Mouse (Mus musculus) neural tube, embryonic 10.5 days (tissue): ENCODE results near the gene Csnk1g2.

ENCODE experiments used
- DNase-seq: peaks from one replicate; pipeline ENCODE4 v3.0.0-alpha.2; 2017; ENCODE audit warnings: low spot score; ENCODE audit errors: extremely low spot score

The Csnk1g2 gene

DNA sequence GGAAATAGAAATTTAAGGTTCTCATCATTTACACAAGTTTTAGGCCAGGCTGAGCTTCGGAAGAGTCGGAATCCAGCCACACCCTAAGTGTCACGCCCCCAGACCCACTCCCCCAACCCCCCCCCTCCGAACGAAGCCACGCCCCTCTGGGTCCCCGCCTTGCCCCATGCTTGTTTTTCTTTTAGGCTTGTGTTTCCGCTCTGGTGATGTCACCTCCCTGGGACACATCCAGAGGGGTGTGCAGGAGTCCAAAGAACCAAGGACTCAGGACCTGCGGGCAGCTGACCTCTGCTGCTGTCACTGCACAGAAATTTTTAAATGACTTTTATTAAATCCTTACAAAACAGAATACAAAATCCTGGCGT is 42.4 kb downstream of the Csnk1g2 start:
- DNase-seq, result no peak

DNA sequence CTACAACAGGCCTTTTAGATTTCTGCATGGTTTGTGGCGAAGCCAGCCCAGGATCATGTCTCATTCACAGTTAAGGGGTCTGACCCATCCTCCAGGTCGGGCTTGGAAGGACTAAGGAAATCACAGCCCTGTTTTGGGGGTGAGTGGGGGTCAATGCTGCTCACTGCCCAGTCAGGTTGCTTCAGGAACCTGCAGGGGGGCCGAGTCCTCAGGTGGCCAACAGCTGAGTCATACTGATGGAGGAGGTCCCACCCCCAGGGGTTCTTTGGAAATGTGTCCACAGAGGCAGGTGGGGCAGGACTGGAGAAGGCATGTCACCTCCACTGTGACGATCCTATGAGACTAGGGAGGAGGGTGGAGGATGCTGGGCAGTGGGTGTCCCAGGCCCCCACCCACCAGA is 42.8 kb downstream of the Csnk1g2 start:
- DNase-seq, result no peak

DNA sequence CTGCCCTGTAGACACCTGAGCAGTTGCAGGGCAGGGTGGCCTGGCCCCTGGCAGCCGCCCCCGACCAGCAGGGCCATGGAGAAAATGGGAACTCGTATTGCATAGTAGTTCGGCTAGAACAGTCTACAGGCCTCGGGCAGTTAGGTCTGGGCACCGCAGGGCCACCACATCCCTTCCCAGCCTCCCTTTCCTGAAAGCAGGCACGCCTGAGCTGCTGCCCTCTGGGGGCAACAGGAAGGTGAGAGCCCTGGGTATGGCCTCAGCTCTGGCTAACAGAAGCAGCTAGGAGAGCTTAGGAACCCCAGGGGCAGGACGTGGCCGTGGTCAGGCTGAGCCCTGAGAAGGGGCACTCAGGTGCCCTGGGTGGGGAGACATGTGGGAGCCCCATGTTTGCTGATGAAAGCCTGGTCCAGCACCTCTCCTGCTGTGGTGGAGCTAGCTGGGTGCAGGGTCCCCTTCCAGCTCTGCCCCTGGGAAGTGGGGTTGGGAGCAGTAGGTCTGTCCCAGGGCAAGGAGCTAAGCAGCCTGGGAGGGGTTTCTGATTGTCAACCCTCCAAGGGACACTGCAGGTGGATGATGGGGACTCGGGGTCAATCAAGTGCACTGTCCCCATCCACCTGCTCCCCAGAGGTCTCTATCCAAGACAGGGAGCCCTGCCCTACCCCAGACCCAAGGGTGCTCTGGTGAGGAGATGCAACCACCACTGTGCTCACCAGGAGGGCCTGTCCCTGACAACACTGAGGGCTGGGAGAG is 43.5 kb downstream of the Csnk1g2 start:
- no peak for DNase-seq

GRCm38 (mm10) chr10:80666837-80667412 is 44.3 kb downstream of the Csnk1g2 start:
- DNase-seq, result no peak

DNA sequence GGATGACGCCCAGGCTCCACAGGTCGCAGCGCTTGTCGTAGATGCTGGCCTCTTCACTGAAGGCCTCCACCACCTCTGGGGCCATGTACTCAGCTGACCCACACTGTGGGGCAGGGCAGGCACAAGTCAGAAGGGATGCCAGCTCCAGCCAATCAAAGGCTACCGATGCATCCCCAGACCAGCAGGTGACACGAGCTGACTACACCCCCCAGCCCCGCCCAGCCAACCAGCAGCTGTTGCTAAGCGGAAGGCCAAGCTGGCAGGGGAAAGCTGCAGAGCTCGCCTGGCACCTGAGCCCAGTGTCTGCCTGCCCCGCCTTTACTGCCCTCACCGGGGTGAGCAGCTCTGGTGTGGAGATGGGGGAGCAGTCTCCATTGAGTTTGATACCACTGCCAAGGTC is 46.0 kb downstream of the Csnk1g2 start:
- DNase-seq, result no peak

GRCm38 (mm10) chr10:80669018-80669417 is 46.4 kb downstream of the Csnk1g2 start:
- DNase-seq, result no peak

DNA sequence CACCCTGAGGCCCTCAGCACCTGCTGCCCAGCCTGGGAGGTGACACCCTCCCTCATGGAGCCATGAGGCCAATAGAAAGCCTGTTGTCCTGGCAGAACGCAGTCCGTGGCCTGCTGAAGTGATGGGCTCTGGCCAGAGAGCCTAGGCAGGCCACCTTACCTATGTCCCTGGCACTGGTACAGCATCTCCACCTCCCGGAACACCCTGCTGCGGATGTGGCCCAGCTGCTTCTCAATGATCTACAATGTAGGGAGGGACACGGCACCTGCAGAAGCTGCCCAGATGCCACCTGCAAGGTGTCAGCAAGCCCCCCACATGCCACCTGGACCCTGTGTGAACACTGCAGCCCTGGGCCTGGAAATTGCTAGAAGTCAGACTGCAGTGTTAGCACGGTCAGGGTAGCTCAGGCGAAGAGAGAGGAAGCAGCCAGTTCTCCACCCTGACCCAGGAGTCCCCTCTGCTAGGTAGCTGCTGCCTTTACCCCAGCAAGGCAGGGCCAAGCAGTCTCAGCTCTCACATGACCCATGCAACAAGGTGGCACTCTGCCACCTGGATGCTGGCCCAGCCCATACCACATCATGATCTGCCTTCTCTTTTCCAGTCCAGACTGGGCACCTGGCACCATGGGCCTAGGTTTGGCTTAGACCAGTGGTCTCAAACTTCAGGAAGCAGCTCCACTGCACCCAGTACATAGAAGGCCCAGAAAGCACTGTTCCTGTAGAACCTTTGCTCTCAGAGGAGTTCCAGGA is 47.3 kb downstream of the Csnk1g2 start:
- no peak for DNase-seq

DNA sequence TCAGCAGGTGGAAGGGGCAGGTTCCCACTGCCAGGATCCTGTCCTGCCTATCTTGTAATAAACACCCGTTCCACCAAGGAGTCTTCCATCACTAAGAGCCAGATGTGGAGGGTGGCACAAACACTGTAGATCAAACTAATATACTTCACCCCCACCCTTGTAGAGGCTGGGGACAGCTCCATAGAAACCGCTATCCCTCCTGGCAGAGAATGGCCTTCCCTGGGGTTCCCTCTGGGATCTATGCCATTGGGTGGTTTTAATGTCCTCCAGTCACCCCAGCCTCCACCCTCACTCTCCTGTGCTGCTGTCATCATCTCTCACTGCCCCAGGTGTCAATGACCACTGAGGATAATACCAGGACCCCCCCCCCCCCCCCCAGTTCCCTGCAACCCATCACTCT is 47.9 kb downstream of the Csnk1g2 start:
- DNase-seq, result no peak

DNA sequence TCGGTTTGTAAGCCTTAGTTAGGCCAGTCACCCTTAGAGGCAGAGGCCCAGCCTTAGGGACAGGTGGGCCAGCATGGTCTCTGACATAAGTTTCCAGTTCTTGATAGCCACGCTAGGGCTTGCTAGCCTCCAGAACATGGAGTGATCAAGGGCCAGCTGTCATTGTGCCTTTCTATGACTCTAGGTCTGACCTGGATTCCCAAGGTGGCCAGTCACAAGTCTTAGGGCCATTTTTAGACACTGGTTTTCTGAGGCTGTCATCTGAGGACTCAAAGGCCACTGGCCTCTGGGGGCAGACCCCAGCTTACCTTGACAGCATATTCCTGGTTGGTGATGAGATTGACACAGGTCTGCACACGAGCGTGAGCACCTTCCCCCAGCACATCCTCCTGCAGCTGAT is 48.6 kb downstream of the Csnk1g2 start:
- no peak for DNase-seq

- no peak for DNase-seq
These were observed 49.5 kb downstream of the Csnk1g2 start for GRCm38 (mm10) chr10:80671936-80672690.

- DNase-seq, result no peak
These were observed 51.1 kb downstream of the Csnk1g2 start for GRCm38 (mm10) chr10:80673690-80674089.

- no peak for DNase-seq
These were observed 51.6 kb downstream of the Csnk1g2 start for GRCm38 (mm10) chr10:80674161-80674711.

GRCm38 (mm10) chr10:80674851-80675404 is 52.3 kb downstream of the Csnk1g2 start:
- no peak for DNase-seq

DNA sequence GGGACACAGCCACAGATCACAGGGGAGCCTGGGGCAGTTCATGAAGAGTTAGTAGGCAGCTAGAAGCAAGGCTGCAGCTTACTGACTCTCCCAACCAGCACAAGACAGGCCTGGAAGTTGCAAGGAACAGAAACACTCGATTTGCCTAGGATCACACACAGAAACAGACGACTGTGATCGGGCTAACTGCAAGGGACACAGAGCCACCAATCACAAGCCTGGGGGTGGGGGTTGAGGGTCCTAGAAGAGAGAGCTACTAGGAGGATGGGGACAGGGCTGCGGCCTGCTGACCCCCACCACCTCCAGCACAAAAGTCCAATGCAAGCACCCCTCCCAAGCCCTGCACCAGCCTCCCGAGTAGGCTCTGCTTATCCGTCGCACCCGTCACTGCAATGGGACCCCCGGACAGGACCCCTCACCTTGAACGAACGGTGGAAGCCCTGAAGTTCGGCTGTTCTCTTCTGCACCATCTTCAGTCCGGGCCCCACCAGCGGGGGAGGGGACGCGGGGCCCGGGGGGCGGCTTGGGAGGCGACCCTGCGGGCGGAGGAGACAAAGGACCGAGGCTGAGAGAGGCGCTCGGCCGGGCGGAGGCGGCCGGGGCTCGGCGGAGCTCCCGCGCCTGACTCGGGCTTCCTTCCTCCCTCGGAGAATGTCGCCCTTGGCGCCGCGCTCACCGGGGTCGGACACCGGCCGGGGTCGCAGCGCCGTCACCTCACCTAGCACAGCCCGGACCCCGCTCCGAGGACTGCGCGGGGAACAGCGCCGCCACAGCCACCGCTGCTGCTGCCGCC is 53.0 kb downstream of the Csnk1g2 start:
- peak; percentile 56 for DNase-seq

DNA sequence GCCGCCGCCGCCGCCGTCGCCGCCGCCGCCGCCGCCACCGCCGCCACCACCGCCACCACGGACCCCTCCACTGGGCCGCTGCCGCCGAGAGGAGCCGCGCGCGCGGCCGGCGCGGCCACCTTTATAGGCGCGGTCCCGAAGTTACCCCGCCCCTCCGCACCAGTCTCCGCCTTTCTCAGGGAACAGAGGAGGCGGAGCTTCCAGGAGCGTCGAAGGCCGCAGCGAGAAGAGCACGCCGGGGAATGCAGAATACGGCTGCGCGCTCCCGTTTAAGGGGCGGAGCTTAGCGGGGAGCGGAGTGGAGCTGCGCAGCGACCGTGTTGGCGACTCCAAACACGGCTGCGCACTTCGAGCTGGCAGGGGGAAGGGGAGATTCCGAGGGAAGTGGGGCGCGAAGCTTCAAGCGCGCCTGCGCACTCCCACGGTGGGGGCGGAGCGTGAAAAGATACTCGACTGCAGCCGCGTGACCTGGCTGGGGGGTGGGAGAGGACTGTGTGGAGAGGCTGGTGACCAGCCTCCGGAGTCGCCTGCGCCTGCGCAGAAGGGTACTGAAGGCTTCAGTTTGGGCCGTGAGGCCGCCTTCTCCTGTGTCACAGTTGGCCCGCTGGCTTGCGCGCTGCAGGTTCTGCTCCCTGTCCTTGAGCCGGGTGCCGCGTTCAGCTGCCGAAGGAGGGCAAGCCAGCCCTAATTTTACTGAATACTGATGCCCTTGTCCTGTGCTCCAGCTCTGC is 53.7 kb downstream of the Csnk1g2 start:
- DNase-seq, result peak; percentile 100

GRCm38 (mm10) chr10:80677128-80677875 is 54.7 kb downstream of the Csnk1g2 start:
- no peak for DNase-seq

GRCm38 (mm10) chr10:80677942-80678436 is 55.4 kb downstream of the Csnk1g2 start, which contains the start of gene Mknk2:
Gene Mknk2, minus strand, starts transcription at chr10:80678112.
- no peak for DNase-seq

DNA sequence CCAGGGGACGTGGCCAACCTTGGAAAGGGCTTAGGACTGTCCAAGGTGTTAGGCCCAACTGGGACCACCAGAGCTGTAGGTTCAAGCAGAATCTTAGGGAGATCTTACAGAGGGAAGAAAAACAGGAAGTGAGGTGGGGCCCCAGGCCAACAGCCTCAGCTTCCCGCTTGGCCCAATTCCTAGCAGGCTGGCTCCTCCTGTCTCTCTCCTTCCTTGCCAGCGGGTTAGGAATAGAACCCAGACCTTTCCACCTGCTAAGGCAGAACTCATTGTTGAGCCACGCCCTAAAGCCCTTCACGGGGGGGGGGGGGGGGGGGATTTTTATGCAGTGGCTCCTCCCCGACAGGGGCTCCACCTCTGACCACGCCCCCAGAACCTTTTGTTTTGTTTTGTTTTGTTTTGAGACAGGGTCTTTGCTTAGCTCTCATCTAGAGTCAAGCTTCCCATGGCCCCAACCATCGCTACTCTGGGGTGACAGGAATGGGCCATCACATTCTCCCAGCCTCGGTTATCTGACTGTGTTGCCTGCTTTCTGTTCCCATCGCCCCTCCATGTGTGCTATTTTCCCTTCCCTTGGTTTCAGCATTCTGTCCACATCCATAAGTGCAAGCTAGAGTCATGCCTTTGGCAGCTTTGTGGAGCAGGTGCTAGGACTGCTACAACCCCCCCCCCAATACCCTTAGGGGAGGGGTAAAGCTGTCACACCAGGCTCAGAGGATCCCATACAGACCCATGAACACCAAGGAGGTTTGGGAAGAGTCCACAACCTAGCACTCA is 56.2 kb downstream of the Csnk1g2 start:
- DNase-seq, result no peak
